Mouse (Mus musculus) hindbrain, postnatal 0 days (tissue): Measurements from ENCODE around the gene Tekt4. TPM values are rescaled to one million over a fixed set of nuclear protein-coding genes. Genes with fewer than 3 reads are reported as not detected.

Experiments
- ATAC-seq: fragments of 200-750 bp; cut with Nextera tagmentation; 2 replicates; pipeline ENCODE4 v1.8.0; 2017; ENCODE audit warnings: mild to moderate bottlenecking, moderate TSS enrichment, moderate library complexity
- DNase-seq: peaks from one replicate; pipeline ENCODE4 v3.0.0-alpha.2; 2015; ENCODE audit warnings: low spot score
- H3K27ac ChIP-seq: fragments of 300-500 bp; sonication (generic); 2 replicates; pipeline ENCODE4 v1.5.1; 2014; ENCODE audit warnings: mild to moderate bottlenecking
- H3K27me3 ChIP-seq: fragments of 300-500 bp; sonication (generic); 2 replicates; pipeline ENCODE4 v1.6.1; 2014; ENCODE audit warnings: low read length, mixed read lengths; ENCODE audit not compliant: insufficient read depth
- H3K36me3 ChIP-seq: fragments of 300-500 bp; sonication (generic); 2 replicates; pipeline ENCODE4 v1.6.1; 2014; ENCODE audit warnings: low read length, mixed read lengths; ENCODE audit not compliant: insufficient read depth
- H3K4me1 ChIP-seq: fragments of 300-500 bp; sonication (generic); 2 replicates; pipeline ENCODE4 v1.6.1; 2014; ENCODE audit warnings: antibody characterized with exemption, low read length, mixed read lengths; ENCODE audit not compliant: insufficient read depth
- H3K4me2 ChIP-seq: fragments of 300-500 bp; sonication (generic); 2 replicates; pipeline ENCODE4 v1.6.1; 2014; ENCODE audit warnings: low read depth, mild to moderate bottlenecking, low read length, moderate library complexity, mixed read lengths
- H3K4me3 ChIP-seq: fragments of 300-500 bp; sonication (generic); 2 replicates; pipeline ENCODE4 v1.5.1; 2014; ENCODE audit warnings: low read length
- H3K9ac ChIP-seq: fragments of 300-500 bp; sonication (generic); replicated peaks from 2 replicates; pipeline ENCODE4 v1.6.1; 2014; ENCODE audit warnings: mild to moderate bottlenecking, low read length, moderate library complexity, mixed read lengths
- H3K9me3 ChIP-seq: fragments of 300-500 bp; sonication (generic); 2 replicates; pipeline ENCODE4 v1.6.1; 2016; ENCODE audit warnings: low read length, mixed read lengths
- CTCF ChIP-seq: IDR thresholded peaks from 2 replicates; pipeline ENCODE4 v1.5.1; 2016; ENCODE audit warnings: antibody characterized with exemption, control low read depth, low read depth
- WGBS: fragments of 180-500 bp; shearing (Covaris S2); extraction: QIAGEN DNeasy Blood & Tissue Kit; methylation state at CpG from one replicate; pipeline ENCODE4 v1.1.7; 2014; 5-methylcytosine and 5-hydroxymethylcytosine counted together
- polyA plus RNA-seq: library from polyadenylated mRNA; unstranded; fragments of >200 nt; fragmentation: Nextera tagmentation; extraction: Ambion mirVana; gene quantifications from 2 replicates; pipeline ENCODE4 v1.2.1, GENCODE M21; 2015
- total RNA-seq: library from RNA; depleted of rRNA; stranded (reverse); fragments of >200 nt; gene quantifications from 2 replicates; pipeline ENCODE4 v1.2.3, GENCODE M21; 2014

The Tekt4 gene
- total and polyA plus RNA-seq, 2 experiments from 2014 or later = 2.3 to 7.4 TPM

DNA sequence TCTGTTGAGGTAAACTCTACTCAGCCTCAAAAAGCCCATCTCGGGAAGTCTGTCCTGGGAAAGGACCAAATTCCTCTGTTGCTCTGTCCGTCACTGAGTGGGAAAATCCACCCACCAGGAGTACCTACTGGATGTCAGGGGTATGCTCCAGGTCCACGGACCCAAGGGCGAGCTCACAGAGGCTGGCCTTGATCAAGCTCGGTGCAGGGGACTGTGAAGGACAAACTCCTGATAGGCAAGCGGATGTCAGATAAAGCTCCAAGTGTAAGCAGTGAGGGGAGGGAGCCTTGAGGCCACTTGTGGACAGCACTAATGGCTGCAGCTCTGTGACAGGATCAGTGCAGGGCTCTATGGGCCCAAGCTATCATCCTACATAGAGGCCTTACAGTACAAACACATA is 44.2 kb upstream of the Tekt4 start:
- no peak overlapping the region for H3K27ac ChIP-seq

DNA sequence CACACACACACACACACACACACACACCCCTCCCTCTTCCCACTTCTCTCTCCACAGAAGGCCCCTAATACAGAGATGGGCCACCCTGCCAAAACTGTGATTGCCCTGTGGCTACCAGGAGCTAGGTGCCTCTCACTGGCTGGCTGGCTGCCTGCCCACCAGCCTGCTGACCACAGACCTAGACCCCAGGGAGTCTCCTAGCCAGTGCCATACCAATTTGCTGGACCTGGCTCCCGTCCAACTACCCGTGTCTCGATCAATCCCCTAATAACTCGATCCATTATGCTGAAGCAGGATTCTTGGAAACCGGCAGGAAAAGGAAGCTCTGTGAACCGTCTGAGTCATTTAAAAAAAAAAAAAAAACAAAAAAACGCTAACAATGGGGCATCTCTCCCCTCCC is 43.6 kb upstream of the Tekt4 start:
- ATAC-seq (no peak), DNase-seq (peak; percentile 41)
- H3K27me3 ChIP-seq = no peaks in the 10 kb centered on the region
- no peak overlapping the region for H3K9ac ChIP-seq
- no peak overlapping the region for H3K4me3 ChIP-seq
- no peaks in the 10 kb centered on the region for H3K9me3 ChIP-seq
- no peak for TF ChIP-seq CTCF
- WGBS = 10% methylated on average over 7 of the region's 7 CpGs
- peaks cover 45% of the 10 kb centered on the region for H3K4me1 ChIP-seq
- no peak overlapping the region for H3K4me2 ChIP-seq
- no peaks in the 10 kb centered on the region for H3K36me3 ChIP-seq
- peak overlapping the region; percentile 49; the same call in 1 of the 2 replicates for H3K27ac ChIP-seq

More for the DNA sequence above, 44.2 kb upstream of the Tekt4 start:
- Histone ChIP-seq H3K4me2 (no peak overlapping the region), H3K9ac (no peak overlapping the region), H3K4me3 (no peak overlapping the region), H3K27me3 (no peaks in the 10 kb centered on the region), H3K36me3 (no peaks in the 10 kb centered on the region), H3K4me1 (peaks cover 45% of the 10 kb centered on the region), H3K9me3 (no peaks in the 10 kb centered on the region)
- TF ChIP-seq CTCF = no peak
- ATAC-seq (no peak), DNase-seq (no peak)
- 81% methylated on average over 6 of the region's 6 CpGs for WGBS

DNA sequence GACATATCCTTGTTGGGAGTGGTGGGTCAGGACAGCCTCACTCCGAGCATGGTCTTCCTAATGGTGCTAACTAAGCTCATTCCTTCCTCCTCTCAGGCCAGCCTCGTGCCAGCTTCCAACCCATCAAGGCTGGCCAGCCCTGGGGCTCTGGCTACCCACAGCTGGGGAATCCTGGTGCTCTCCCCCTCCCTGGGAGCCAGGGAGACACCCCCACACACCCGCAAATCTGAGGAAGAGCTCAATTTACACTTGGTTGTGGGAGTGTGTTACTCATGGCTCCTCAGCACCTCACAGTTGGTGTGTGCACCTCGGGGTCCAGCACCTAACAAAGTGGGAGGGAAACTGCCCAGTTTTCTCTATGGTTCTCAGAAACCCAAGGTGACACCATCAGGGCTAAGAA is 43.2 kb upstream of the Tekt4 start:
- Histone ChIP-seq H3K4me1 (peaks cover 45% of the 10 kb centered on the region), H3K9ac (no peak overlapping the region), H3K9me3 (no peaks in the 10 kb centered on the region), H3K27me3 (no peaks in the 10 kb centered on the region), H3K27ac (peak overlapping the region; percentile 49; the same call in 1 of the 2 replicates), H3K4me3 (no peak overlapping the region), H3K36me3 (no peaks in the 10 kb centered on the region), H3K4me2 (no peak overlapping the region)
- no peak for ATAC-seq
- 43% methylated on average over 4 of the region's 4 CpGs for WGBS
- TF ChIP-seq CTCF = no peak
- DNase-seq = no peak

DNA sequence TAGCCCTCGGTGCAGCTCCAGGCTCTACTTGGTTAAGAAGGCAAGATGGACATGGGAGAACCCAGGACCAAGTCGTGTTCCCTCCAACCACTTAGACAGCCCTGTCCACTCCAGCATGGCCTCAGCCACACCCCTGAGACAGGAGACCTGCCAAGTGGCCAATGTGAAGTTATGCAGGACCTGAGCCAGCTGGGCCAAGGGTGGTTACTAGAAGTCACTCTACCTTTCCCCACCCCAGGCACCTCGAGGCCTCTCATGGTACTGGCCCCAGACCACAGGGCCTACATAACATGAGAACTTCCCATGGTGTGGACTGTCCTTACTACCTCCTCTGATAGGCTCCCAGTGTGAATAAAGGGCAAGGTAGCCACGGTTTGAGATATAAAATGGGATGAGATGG is 40.2 kb upstream of the Tekt4 start:
- no peaks in the 10 kb centered on the region for H3K27me3 ChIP-seq
- 62% methylated on average over 4 of the region's 4 CpGs for WGBS
- no peak overlapping the region for H3K4me2 ChIP-seq
- no peak overlapping the region for H3K4me3 ChIP-seq
- no peak overlapping the region for H3K27ac ChIP-seq
- no peaks in the 10 kb centered on the region for H3K36me3 ChIP-seq
- no peaks in the 10 kb centered on the region for H3K9me3 ChIP-seq
- DNase-seq = no peak
- no peak for ATAC-seq
- no peak overlapping the region for H3K9ac ChIP-seq
- peaks cover 39% of the 10 kb centered on the region for H3K4me1 ChIP-seq
- TF ChIP-seq CTCF = no peak

DNA sequence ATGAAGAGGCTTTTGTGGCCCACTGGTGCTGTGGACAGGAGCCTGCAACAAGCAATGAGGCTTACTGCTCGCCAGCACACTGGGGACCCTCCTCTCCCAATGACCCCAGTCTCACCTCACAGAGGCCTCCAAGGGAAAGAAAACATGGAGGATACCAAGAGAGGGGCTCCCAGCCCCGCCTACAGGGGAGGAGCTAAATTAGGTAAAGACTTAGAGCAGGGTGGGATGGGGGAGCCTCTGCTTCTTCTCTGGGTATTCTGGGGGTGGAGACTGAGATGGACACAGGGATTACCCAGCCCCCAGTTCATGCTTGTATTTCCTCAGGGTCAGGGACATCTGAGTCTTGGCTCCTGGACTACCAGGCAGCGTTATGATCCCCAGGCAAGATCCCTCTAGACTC is 39.5 kb upstream of the Tekt4 start:
- Histone ChIP-seq H3K9ac (no peak overlapping the region), H3K36me3 (no peaks in the 10 kb centered on the region), H3K27me3 (no peaks in the 10 kb centered on the region), H3K4me1 (peaks cover 43% of the 10 kb centered on the region), H3K9me3 (no peaks in the 10 kb centered on the region), H3K4me3 (no peak overlapping the region), H3K4me2 (no peak overlapping the region), H3K27ac (no peak overlapping the region)
- no peak for TF ChIP-seq CTCF
- 51% methylated on average over 3 of the region's 3 CpGs for WGBS
- DNase-seq = no peak
- no peak for ATAC-seq

DNA sequence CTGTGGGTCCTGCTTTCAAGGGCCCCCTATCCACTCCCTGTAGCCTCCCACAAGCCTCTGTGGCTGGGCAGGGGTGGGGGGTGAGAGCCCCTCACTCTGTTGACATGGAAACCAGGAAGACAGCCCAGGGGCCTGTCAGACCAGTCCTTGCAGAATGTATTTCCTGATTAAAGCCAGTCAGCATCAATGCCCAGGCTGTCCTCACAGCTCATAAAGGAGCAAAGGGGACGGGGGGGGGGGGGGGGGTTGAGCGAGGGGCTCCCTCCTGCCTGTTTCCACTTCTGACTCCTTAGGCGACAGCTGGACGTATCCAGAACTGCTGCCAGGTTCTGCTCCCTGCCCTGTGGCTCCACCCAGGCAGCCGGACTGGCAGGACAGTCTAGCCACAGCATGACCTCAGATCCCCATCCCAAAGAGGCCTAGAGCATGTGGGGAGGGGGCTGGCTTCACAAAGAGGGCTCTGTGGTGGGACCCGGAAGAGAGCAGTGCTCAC is 38.9 kb upstream of the Tekt4 start:
- WGBS = 2% methylated on average over 4 of the region's 6 CpGs
- Histone ChIP-seq H3K9ac (no peak overlapping the region), H3K4me3 (no peak overlapping the region), H3K4me1 (peaks cover 40% of the 10 kb centered on the region), H3K4me2 (no peak overlapping the region), H3K27ac (0 out of 2 replicates have a peak overlapping the region, but pooled peaks have one; percentile 32), H3K36me3 (no peaks in the 10 kb centered on the region), H3K9me3 (no peaks in the 10 kb centered on the region), H3K27me3 (no peaks in the 10 kb centered on the region)
- DNase-seq (peak; percentile 44), ATAC-seq (peak; percentile 64)
- TF ChIP-seq CTCF = no peak

DNA sequence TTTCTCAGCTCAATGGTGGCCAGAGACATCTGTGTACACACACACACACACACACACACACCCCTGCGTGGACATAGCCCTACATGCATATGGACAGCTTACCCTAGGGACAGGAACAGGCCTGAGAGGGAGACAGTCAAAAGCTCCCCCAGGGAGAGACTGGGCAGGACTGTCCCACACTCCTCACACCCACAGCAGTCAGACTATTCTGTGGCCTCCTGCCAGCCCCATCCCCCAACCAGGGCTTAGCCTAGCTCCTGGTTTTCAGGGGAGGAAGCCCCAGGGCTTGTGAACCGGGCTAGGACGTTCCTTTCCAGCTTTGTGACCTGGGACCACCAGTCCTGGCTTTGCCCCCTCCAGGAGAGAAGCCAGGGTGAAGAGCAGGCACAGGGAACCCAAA is 38.2 kb upstream of the Tekt4 start:
- 0 out of 2 replicates have a peak overlapping the region, but pooled peaks have one; percentile 32 for H3K27ac ChIP-seq
- TF ChIP-seq CTCF = no peak
- ATAC-seq (0 out of 2 replicates have a peak, but pooled peaks have one; percentile 16), DNase-seq (peak; percentile 55)
- H3K36me3 ChIP-seq = no peaks in the 10 kb centered on the region
- no peaks in the 10 kb centered on the region for H3K27me3 ChIP-seq
- H3K4me2 ChIP-seq = no peak overlapping the region
- no peak overlapping the region for H3K4me3 ChIP-seq
- peaks cover 32% of the 10 kb centered on the region for H3K4me1 ChIP-seq
- H3K9ac ChIP-seq = no peak overlapping the region
- no peaks in the 10 kb centered on the region for H3K9me3 ChIP-seq
- 11% methylated on average over 3 of the region's 3 CpGs for WGBS
